Mouse (Mus musculus) kidney, postnatal 4 days (tissue): ENCODE measurements around the gene Epb41.

ENCODE experiments used
- DNase-seq, 2 experiments: peaks; one replicate each; pipeline ENCODE4 v3.0.0; 2021; ENCODE audit warnings: mixed read lengths in 2 of 2

The Epb41 gene

GRCm38 (mm10) chr4:132074933-132075769, at the start of gene Epb41:
Epb41 (minus strand) TSS chr4:132075321.
- peak; percentile 98 for DNase-seq

- DNase-seq = no peak
These were observed 48.0 kb upstream of the Epb41 start for GRCm38 (mm10) chr4:132123166-132123565.

- DNase-seq = peak; percentile 27 to 33
These were observed 46.6 kb upstream of the Epb41 start for GRCm38 (mm10) chr4:132121674-132122073.

GRCm38 (mm10) chr4:132119566-132119965, 44.4 kb upstream of the Epb41 start:
- DNase-seq = peak in 1 of 2 experiments; percentile 32

GRCm38 (mm10) chr4:132116315-132116714, 41.2 kb upstream of the Epb41 start:
- no peak for DNase-seq

GRCm38 (mm10) chr4:132113411-132114095, 38.4 kb upstream of the Epb41 start:
- DNase-seq = peak; percentile 8 to 18

- DNase-seq = no peak
These were observed 36.1 kb upstream of the Epb41 start for GRCm38 (mm10) chr4:132111227-132111626.

GRCm38 (mm10) chr4:132108221-132108620, 33.1 kb upstream of the Epb41 start:
- no peak for DNase-seq

- DNase-seq = no peak
These were observed 26.0 kb upstream of the Epb41 start for GRCm38 (mm10) chr4:132101152-132101551.

- DNase-seq = no peak
These were observed 24.4 kb upstream of the Epb41 start for GRCm38 (mm10) chr4:132099548-132099947.

- no peak for DNase-seq
These were observed 19.9 kb upstream of the Epb41 start for GRCm38 (mm10) chr4:132095043-132095442.

- DNase-seq = no peak
These were observed 18.8 kb upstream of the Epb41 start for GRCm38 (mm10) chr4:132093928-132094327.

- peak in 1 of 2 experiments; percentile 27 for DNase-seq
These were observed 18.0 kb upstream of the Epb41 start for GRCm38 (mm10) chr4:132093136-132093535.

GRCm38 (mm10) chr4:132088921-132089320, 13.8 kb upstream of the Epb41 start:
- DNase-seq = peak; percentile 75 to 78

GRCm38 (mm10) chr4:132085114-132085513, 10.0 kb upstream of the Epb41 start:
- no peak for DNase-seq

- no peak for DNase-seq
These were observed 5.4 kb upstream of the Epb41 start for GRCm38 (mm10) chr4:132080492-132080983.

- DNase-seq = peak; percentile 82 to 86
These were observed 4.6 kb upstream of the Epb41 start for GRCm38 (mm10) chr4:132079555-132080275.

- no peak for DNase-seq
These were observed 3.2 kb upstream of the Epb41 start for GRCm38 (mm10) chr4:132078296-132078714.

GRCm38 (mm10) chr4:132077445-132077844, 2.3 kb upstream of the Epb41 start:
- no peak for DNase-seq

- DNase-seq = peak; percentile 50 to 66
These were observed 1.6 kb upstream of the Epb41 start for GRCm38 (mm10) chr4:132076480-132077405.

GRCm38 (mm10) chr4:132075796-132076195, 675 bp upstream of the Epb41 start:
- no peak for DNase-seq
